Mouse (Mus musculus) MEL (cell line): ENCODE measurements around the gene Cela2a. TPM values are rescaled to one million over a fixed set of nuclear protein-coding genes. Genes with fewer than 3 reads are reported as not detected.

Experiments
- DNase-seq: peaks from one replicate; pipeline ENCODE4 v3.0.0; 2011; ENCODE audit warnings: low read depth, low spot score
- H3K27ac ChIP-seq: 2 replicates; pipeline ENCODE4 v1.5.1; 2012; ENCODE audit warnings: low read depth, mild to moderate bottlenecking, control low read depth, low read length, moderate library complexity; ENCODE audit not compliant: control insufficient read depth
- H3K27me3 ChIP-seq, 2 experiments: fragments of 150-350 bp in 1 of 2; sonication (generic) in 1 of 2; 2 replicates each; pipeline ENCODE4 v1.6.1; 2012; ENCODE audit warnings: low read length in 2 of 2, mild to moderate bottlenecking in 2 of 2, improper control_type of control experiment in 1 of 2, moderate library complexity in 1 of 2; ENCODE audit not compliant: insufficient read depth in 2 of 2, control insufficient read depth in 1 of 2
- H3K36me3 ChIP-seq, 2 experiments: 2 replicates each; pipeline ENCODE4 v1.6.1; 2012 to 2014; ENCODE audit warnings: low read length in 2 of 2, improper control_type of control experiment in 1 of 2, inconsistent platforms in 1 of 2, mild to moderate bottlenecking in 1 of 2; ENCODE audit not compliant: insufficient read depth in 2 of 2, control insufficient read depth in 1 of 2
- H3K4me1 ChIP-seq, 2 experiments: fragments of 150-350 bp in 1 of 2; sonication (generic) in 1 of 2; 2 replicates each; pipeline ENCODE4 v1.6.1; 2012; ENCODE audit warnings: low read length in 2 of 2, improper control_type of control experiment in 1 of 2, mild to moderate bottlenecking in 1 of 2; ENCODE audit not compliant: insufficient read depth in 2 of 2, control insufficient read depth in 1 of 2
- H3K4me3 ChIP-seq, 2 experiments: fragments of 150-350 bp in 1 of 2; sonication (generic) in 1 of 2; 2 replicates each; pipeline ENCODE4 v1.5.1; 2012; ENCODE audit warnings: low read depth in 2 of 2, low read length in 2 of 2, mild to moderate bottlenecking in 2 of 2, moderate library complexity in 2 of 2, control low read depth in 1 of 2, improper control_type of control experiment in 1 of 2; ENCODE audit not compliant: control insufficient read depth in 1 of 2, insufficient read depth in 1 of 2
- H3K79me2 ChIP-seq: 2 replicates; pipeline ENCODE4 v1.6.1; 2012; ENCODE audit warnings: mild to moderate bottlenecking, low read length, moderate library complexity; ENCODE audit not compliant: control insufficient read depth, poor library complexity, insufficient read depth
- H3K9ac ChIP-seq: 2 replicates; pipeline ENCODE4 v1.6.1; 2012; ENCODE audit warnings: low read depth, mild to moderate bottlenecking, control low read depth, low read length, moderate library complexity; ENCODE audit not compliant: control insufficient read depth, poor library complexity, severe bottlenecking
- H3K9me3 ChIP-seq: fragments of 150-350 bp; sonication (generic); replicated peaks from 2 replicates; pipeline ENCODE4 v1.6.1; 2012; ENCODE audit warnings: mild to moderate bottlenecking, low read length, improper control_type of control experiment, moderate library complexity; ENCODE audit not compliant: insufficient read depth
- CHD2 ChIP-seq: IDR thresholded peaks from 2 replicates; pipeline ENCODE4 v1.6.1; 2011; ENCODE audit warnings: low read length, improper control_type of control experiment
- CTCF ChIP-seq, 3 experiments: IDR thresholded peaks in 2 of 3; conservative IDR thresholded peaks in 1 of 3; 2 replicates each; pipeline ENCODE4 v1.5.1; 2011 to 2012; ENCODE audit warnings: low read length in 3 of 3, low read depth in 2 of 3, mild to moderate bottlenecking in 2 of 3, improper control_type of control experiment in 1 of 3, inconsistent platforms in 1 of 3, mixed read lengths in 1 of 3, moderate library complexity in 1 of 3; ENCODE audit not compliant: control insufficient read depth in 1 of 3, insufficient read depth in 1 of 3, poor library complexity in 1 of 3, severe bottlenecking in 1 of 3
- ELF1 ChIP-seq: IDR thresholded peaks from 2 replicates; pipeline ENCODE4 v1.6.1; 2014; ENCODE audit warnings: low read depth, mild to moderate bottlenecking, inconsistent platforms, low read length, improper control_type of control experiment, moderate library complexity
- EP300 ChIP-seq, 2 experiments: IDR thresholded peaks; 2 replicates each; pipeline ENCODE4 v1.6.1; 2011; ENCODE audit warnings: improper control_type of control experiment in 2 of 2, low read length in 2 of 2, low read depth in 1 of 2, mild to moderate bottlenecking in 1 of 2
- GATA1 ChIP-seq: IDR thresholded peaks from 2 replicates; pipeline ENCODE4 v1.6.1; 2011; ENCODE audit warnings: low read depth, low read length, improper control_type of control experiment
- HCFC1 ChIP-seq: IDR thresholded peaks from 2 replicates; pipeline ENCODE4 v1.6.1; 2012; ENCODE audit warnings: low read depth, mild to moderate bottlenecking, inconsistent platforms, low read length, improper control_type of control experiment, moderate library complexity
- MAFK ChIP-seq: IDR thresholded peaks from 2 replicates; pipeline ENCODE4 v1.6.1; 2011; ENCODE audit warnings: low read depth, mild to moderate bottlenecking, low read length, improper control_type of control experiment, borderline replicate concordance
- MAX ChIP-seq: IDR thresholded peaks from 2 replicates; pipeline ENCODE4 v1.6.1; 2011; ENCODE audit warnings: low read length, improper control_type of control experiment
- MAZ ChIP-seq: IDR thresholded peaks from 2 replicates; pipeline ENCODE4 v1.6.1; 2012; ENCODE audit warnings: low read depth, mild to moderate bottlenecking, inconsistent platforms, low read length, improper control_type of control experiment
- MYC ChIP-seq: IDR thresholded peaks from 2 replicates; pipeline ENCODE4 v1.6.1; 2011; ENCODE audit warnings: low read depth, mild to moderate bottlenecking, low read length, improper control_type of control experiment, moderate library complexity
- NRF1 ChIP-seq: IDR thresholded peaks from 2 replicates; pipeline ENCODE4 v1.6.1; 2014; ENCODE audit warnings: low read depth, mild to moderate bottlenecking, inconsistent platforms, low read length, improper control_type of control experiment, moderate library complexity; ENCODE audit not compliant: poor library complexity, insufficient read depth, severe bottlenecking
- POLR2A ChIP-seq, 2 experiments: IDR thresholded peaks; 2 replicates each; pipeline ENCODE4 v1.6.1; 2011 to 2012; ENCODE audit warnings: low read length in 2 of 2, mild to moderate bottlenecking in 2 of 2, control low read depth in 1 of 2, improper control_type of control experiment in 1 of 2, low read depth in 1 of 2, moderate library complexity in 1 of 2; ENCODE audit not compliant: control insufficient read depth in 1 of 2, insufficient read depth in 1 of 2, poor library complexity in 1 of 2
- POLR2AphosphoS5 ChIP-seq: IDR thresholded peaks from 2 replicates; pipeline ENCODE4 v1.6.1; 2012; ENCODE audit warnings: low read depth, borderline replicate concordance, mild to moderate bottlenecking, inconsistent platforms, low read length, moderate library complexity, mixed read lengths
- SIN3A ChIP-seq: IDR thresholded peaks from 2 replicates; pipeline ENCODE4 v1.6.1; 2012; ENCODE audit warnings: low read length, improper control_type of control experiment, inconsistent platforms
- SMC3 ChIP-seq: IDR thresholded peaks from 2 replicates; pipeline ENCODE4 v1.6.1; 2011; ENCODE audit warnings: low read depth, low read length, improper control_type of control experiment
- USF1 ChIP-seq: IDR thresholded peaks from 2 replicates; pipeline ENCODE4 v1.6.1; 2014; ENCODE audit warnings: low read depth, mild to moderate bottlenecking, inconsistent platforms, low read length, improper control_type of control experiment, moderate library complexity
- ZKSCAN1 ChIP-seq: IDR thresholded peaks from 2 replicates; pipeline ENCODE4 v1.6.1; 2012; ENCODE audit warnings: low read depth, mild to moderate bottlenecking, inconsistent platforms, low read length, improper control_type of control experiment, moderate library complexity
- ZMIZ1 ChIP-seq: IDR thresholded peaks from 2 replicates; pipeline ENCODE4 v1.6.1; 2012; ENCODE audit warnings: low read depth, mild to moderate bottlenecking, inconsistent platforms, low read length, improper control_type of control experiment, moderate library complexity
- polyA plus RNA-seq, 2 experiments: library from polyadenylated mRNA; stranded (reverse) in 1 of 2; unstranded in 1 of 2; fragments of >175 nt in 1 of 2; fragments of >200 nt in 1 of 2; gene quantifications; 2 replicates each; pipeline versions ENCODE4 v1.2.1 to v1.2.4; 2012; ENCODE audit warnings: low replicate concordance in 2 of 2, low read depth in 1 of 2; ENCODE audit not compliant: insufficient read length in 2 of 2, insufficient read depth in 1 of 2, missing spikeins in 1 of 2
- total RNA-seq: library from RNA; depleted of rRNA; stranded (reverse); fragments of 300-350 nt; gene quantifications from 2 replicates; pipeline ENCODE4 v1.2.3, GENCODE M21; 2012

Cela2a gene
- total and polyA plus RNA-seq, 3 experiments, result not detected

DNA sequence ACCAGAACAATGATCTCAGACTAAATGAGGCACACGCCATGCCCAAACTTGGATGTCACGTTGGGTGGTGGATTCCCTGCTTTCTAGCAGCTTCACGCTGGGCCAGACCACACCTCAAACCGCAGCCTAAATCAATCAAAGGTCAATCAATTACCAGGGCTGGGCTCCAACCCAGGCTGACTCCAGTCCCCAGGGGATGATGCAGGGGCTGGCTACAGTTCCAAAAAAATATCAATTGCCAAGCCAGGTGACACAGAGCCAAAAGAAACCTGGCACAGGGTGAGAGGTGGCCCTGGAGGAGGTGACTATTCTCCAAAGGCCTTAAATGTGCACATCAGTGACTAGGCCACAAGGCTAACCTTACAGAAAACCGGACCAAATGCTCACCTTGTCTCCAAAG, 39.6 kb upstream of the Cela2a start:
- H3K4me1 ChIP-seq, result peaks cover 0 to 3% of the 10 kb centered on the region in 2 experiments; a peak in 1 of 4 replicates
- TF ChIP-seq SIN3A (no peak), EP300 (IDR thresholded peaks at IDR 0.05; ENCODE audit: low read depth in 1 of 2, low read length in 2 of 2) (no peak), MYC (no peak), POLR2A (IDR thresholded peaks at IDR 0.05; ENCODE audit: control insufficient read depth in 1 of 2, insufficient read depth in 1 of 2, low read depth in 1 of 2, low read length in 2 of 2, poor library complexity in 1 of 2) (no peak), HCFC1 (no peak), POLR2AphosphoS5 (no peak), GATA1 (no peak), ZKSCAN1 (no peak), CTCF (IDR thresholded peaks at IDR 0.05 in 2 of 3, conservative IDR thresholded peaks at IDR 0.05 in 1 of 3; ENCODE audit: control insufficient read depth in 1 of 3, insufficient read depth in 1 of 3, low read depth in 2 of 3, low read length in 3 of 3, poor library complexity in 1 of 3, severe bottlenecking in 1 of 3) (no peak), USF1 (no peak)
- no peak overlapping the region for H3K4me3 ChIP-seq
- no peak overlapping the region for H3K27ac ChIP-seq
- DNase-seq, result no peak
- no peaks in the 10 kb centered on the region for H3K79me2 ChIP-seq
- no peak overlapping the region for H3K9ac ChIP-seq
- H3K9me3 ChIP-seq, result no peaks in the 10 kb centered on the region
- no peaks in the 10 kb centered on the region; a peak in 1 of 4 replicates for H3K36me3 ChIP-seq
- H3K27me3 ChIP-seq, result no peaks in the 10 kb centered on the region

- no peaks in the 10 kb centered on the region; a peak in 1 of 4 replicates for H3K36me3 ChIP-seq
- no peaks in the 10 kb centered on the region for H3K9me3 ChIP-seq
- no peak for TF ChIP-seq ELF1
- TF ChIP-seq MAZ, result no peak
- TF ChIP-seq NRF1, result no peak
- TF ChIP-seq SMC3, result no peak
- no peak for TF ChIP-seq CHD2
- no peak for TF ChIP-seq POLR2AphosphoS5
- TF ChIP-seq MAX, result no peak
- TF ChIP-seq SIN3A, result no peak
- no peak for TF ChIP-seq ZMIZ1
- TF ChIP-seq MAFK, result no peak
- TF ChIP-seq GATA1, result no peak
- peaks cover 0 to 2% of the 10 kb centered on the region in 2 experiments; a peak in 1 of 4 replicates for H3K4me1 ChIP-seq
- no peaks in the 10 kb centered on the region for H3K27me3 ChIP-seq
- H3K9ac ChIP-seq, result no peak overlapping the region
- no peak for DNase-seq
- H3K79me2 ChIP-seq, result no peaks in the 10 kb centered on the region
- H3K4me3 ChIP-seq, result no peak overlapping the region
- no peak overlapping the region for H3K27ac ChIP-seq
Observed at GRCm38 (mm10) chr4:141865006-141865405, 39.0 kb upstream of the Cela2a start.
